Mouse (Mus musculus) embryonic facial prominence, embryonic 10.5 days (tissue): ENCODE results near the gene Atp6v1f. TPM values are rescaled to one million over a fixed set of nuclear protein-coding genes. Genes with fewer than 3 reads are reported as not detected.

Source experiments
- DNase-seq: peaks from one replicate; pipeline ENCODE4 v3.0.0-alpha.2; 2017; ENCODE audit warnings: low spot score
- H3K27ac ChIP-seq: fragments of 300-500 bp; sonication (generic); replicated peaks from 2 replicates; pipeline ENCODE4 v1.5.1; 2016; ENCODE audit warnings: mild to moderate bottlenecking
- H3K27me3 ChIP-seq: fragments of 300-500 bp; sonication (generic); replicated peaks from 2 replicates; pipeline ENCODE4 v1.6.1; 2016; ENCODE audit warnings: low read depth, mild to moderate bottlenecking; ENCODE audit not compliant: poor library complexity, severe bottlenecking
- H3K36me3 ChIP-seq: fragments of 300-500 bp; sonication (generic); replicated peaks from 2 replicates; pipeline ENCODE4 v1.6.1; 2016; ENCODE audit warnings: mild to moderate bottlenecking, moderate library complexity
- H3K4me1 ChIP-seq: fragments of 300-500 bp; sonication (generic); 2 replicates; pipeline ENCODE4 v1.6.1; 2016
- H3K4me3 ChIP-seq: fragments of 300-500 bp; sonication (generic); 2 replicates; pipeline ENCODE4 v1.5.1; 2016; ENCODE audit warnings: mild to moderate bottlenecking, moderate library complexity
- H3K9me3 ChIP-seq: fragments of 300-500 bp; sonication (generic); 2 replicates; pipeline ENCODE4 v1.6.1; 2016; ENCODE audit warnings: mild to moderate bottlenecking
- WGBS: fragments of 180-500 bp; shearing (Covaris S2); methylation state at CpG from one replicate; pipeline ENCODE4 v1.1.7; 2016; 5-methylcytosine and 5-hydroxymethylcytosine counted together
- polyA plus RNA-seq: library from polyadenylated mRNA; unstranded; fragments of >200 nt; fragmentation: Nextera tagmentation; extraction: Ambion mirVana; gene quantifications from 2 replicates; pipeline ENCODE4 v1.2.1, GENCODE M21; 2016

Atp6v1f gene
- 206 and 207 TPM in 2 replicates for polyA plus RNA-seq

DNA sequence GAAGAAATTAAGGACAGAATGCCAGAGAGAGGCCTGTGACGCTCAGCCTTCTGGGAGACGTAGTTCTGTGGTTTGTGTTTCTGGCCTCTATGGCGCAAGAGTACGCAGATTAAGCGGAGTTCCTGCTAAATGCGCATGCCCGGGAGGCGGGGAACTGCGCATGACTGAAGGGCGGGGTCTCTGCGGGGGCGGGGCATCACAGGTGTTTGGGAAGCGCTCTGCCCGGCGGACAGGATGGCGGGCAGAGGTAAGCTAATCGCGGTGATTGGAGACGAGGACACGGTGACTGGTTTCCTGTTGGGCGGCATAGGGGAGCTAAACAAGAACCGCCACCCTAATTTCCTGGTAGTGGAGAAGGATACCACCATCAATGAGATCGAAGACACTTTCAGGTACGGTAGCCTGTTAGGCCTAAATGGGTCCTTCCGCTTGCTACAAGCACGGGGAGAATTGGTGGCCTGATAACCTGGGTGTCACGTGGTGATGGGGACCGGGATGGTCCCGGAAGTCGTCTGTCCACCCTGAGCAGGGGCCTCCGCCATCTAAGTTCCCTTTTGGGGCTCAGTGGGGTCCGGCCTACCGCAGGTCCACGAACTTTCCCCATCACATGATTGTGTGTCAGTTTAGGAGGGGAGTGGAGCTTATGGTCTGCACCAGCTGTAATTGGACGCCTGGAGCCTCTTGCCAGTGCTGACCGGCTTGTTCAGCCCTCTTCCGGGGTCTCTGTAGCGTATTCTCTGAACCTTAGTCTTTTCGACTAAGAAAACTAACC is at the start of gene Atp6v1f:
Gene Atp6v1f (plus strand): TSS at position 136 of the 772 bp plus-strand sequence.
- peak within 1 kb of the TSS; percentile 82 for H3K27ac ChIP-seq
- H3K4me1 ChIP-seq: peaks cover 11% of the 10 kb centered on the region
- WGBS: under 1% methylated on average over 39 of the region's 39 CpGs
- H3K9me3 ChIP-seq: no peaks in the 10 kb centered on the region
- H3K27me3 ChIP-seq: no peaks in the 10 kb centered on the region; the same call in 1 of the 2 replicates
- DNase-seq: peak; percentile 96
- peaks cover 27% of the 10 kb centered on the region for H3K36me3 ChIP-seq
- peak within 1 kb of the TSS; percentile 81 for H3K4me3 ChIP-seq

DNA sequence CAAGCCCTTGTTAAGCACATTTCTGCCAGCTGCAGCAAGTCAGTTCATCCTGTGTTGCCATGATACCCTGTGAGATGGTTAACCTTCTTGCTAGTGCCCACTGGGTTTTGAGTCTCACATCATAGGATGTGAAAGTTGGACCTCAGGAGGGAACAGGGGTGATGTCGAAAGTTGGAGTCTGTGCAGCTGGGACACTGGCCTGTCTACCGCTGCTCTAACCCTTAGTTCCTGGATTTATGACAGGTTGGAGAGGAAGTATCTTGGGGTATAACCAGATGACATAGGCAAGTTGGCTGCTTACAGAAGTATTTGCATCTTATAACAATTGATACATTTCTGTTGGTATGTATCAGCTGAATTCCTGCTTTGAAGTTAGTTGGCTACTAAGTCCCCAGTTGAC is 46.9 kb upstream of the Atp6v1f start:
- Histone ChIP-seq H3K36me3 (peaks cover 14% of the 10 kb centered on the region; the same call in 1 of the 2 replicates), H3K4me1 (peaks cover 2% of the 10 kb centered on the region; the same call in 1 of the 2 replicates), H3K4me3 (no peak overlapping the region), H3K27me3 (no peaks in the 10 kb centered on the region), H3K27ac (no peak overlapping the region), H3K9me3 (no peaks in the 10 kb centered on the region)
- 88% methylated on average over 2 of the region's 2 CpGs for WGBS
- DNase-seq: no peak

DNA sequence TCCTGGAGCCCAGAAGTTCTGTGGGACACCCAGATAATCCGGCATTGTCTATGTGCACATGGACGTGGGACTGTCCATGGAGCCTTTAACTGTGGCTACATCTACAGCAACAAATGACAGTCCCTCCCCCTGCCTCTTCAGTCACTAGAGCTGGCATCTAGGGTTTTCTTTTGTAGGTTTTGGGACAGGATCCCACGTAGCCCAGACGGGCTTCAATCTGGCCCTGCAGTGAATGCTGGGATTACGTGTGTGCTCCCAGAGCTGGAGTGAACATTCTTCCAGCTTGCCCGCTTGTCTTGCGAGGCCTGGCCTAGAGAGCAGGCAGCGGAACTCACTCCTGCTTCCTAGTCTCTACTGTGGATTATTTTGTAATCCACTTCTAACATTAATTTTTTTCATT is 42.4 kb upstream of the Atp6v1f start:
- Histone ChIP-seq H3K4me1 (no peaks in the 10 kb centered on the region), H3K9me3 (no peaks in the 10 kb centered on the region), H3K4me3 (no peak overlapping the region), H3K27me3 (peaks cover 4% of the 10 kb centered on the region; the same call in 1 of the 2 replicates), H3K27ac (no peak overlapping the region), H3K36me3 (no peaks in the 10 kb centered on the region)
- WGBS: 86% methylated on average over 8 of the region's 8 CpGs
- DNase-seq: no peak

DNA sequence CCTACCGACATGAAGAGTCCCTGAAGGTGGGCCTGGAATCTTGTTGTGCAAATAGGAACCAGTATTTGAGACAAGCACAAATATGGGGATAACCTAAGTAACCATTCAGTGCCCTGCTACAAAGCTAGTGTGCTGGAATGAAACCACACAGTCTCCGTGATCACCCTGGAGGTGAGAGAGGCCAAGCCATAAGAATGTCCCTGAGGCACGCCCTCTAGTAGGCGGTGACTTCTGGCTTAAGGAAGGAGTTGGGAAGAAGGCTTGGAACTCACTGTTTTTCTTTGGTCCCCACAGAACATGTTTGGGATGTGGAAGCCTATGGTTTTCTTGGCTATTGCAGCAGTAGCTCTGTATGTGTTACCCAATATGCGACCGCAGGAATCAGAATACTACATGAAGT is 41.2 kb upstream of the Atp6v1f start:
- H3K4me1 ChIP-seq: peaks cover 9% of the 10 kb centered on the region
- no peaks in the 10 kb centered on the region for H3K9me3 ChIP-seq
- H3K27me3 ChIP-seq: peaks cover 16% of the 10 kb centered on the region
- DNase-seq: no peak
- no peaks in the 10 kb centered on the region for H3K36me3 ChIP-seq
- WGBS: 72% methylated on average over 6 of the region's 6 CpGs
- H3K4me3 ChIP-seq: no peak overlapping the region
- H3K27ac ChIP-seq: no peak overlapping the region

DNA sequence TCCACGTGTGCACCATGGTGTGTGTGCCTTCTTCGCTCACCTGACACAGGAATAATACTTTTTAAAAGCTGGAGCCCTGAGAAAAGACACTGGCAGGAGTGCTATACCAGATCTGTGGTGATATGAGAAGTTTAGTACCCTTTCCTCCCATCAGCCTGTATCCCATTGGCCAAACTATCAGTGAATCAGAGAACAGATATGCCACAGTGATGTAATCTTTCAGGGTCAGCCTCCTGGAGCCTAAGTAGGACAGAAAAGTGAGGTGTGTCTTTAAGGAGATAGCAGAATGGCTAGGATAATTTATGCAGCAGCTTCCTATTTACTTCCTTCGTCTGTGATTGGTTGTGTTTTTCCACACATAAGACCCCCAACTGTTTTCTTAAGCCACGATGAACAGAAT is 39.3 kb upstream of the Atp6v1f start:
- WGBS: 64% methylated on average over 4 of the region's 4 CpGs
- Histone ChIP-seq H3K4me3 (no peak overlapping the region), H3K36me3 (no peaks in the 10 kb centered on the region), H3K9me3 (no peaks in the 10 kb centered on the region), H3K27ac (no peak overlapping the region), H3K27me3 (peaks cover 35% of the 10 kb centered on the region), H3K4me1 (peaks cover 27% of the 10 kb centered on the region)
- no peak for DNase-seq

DNA sequence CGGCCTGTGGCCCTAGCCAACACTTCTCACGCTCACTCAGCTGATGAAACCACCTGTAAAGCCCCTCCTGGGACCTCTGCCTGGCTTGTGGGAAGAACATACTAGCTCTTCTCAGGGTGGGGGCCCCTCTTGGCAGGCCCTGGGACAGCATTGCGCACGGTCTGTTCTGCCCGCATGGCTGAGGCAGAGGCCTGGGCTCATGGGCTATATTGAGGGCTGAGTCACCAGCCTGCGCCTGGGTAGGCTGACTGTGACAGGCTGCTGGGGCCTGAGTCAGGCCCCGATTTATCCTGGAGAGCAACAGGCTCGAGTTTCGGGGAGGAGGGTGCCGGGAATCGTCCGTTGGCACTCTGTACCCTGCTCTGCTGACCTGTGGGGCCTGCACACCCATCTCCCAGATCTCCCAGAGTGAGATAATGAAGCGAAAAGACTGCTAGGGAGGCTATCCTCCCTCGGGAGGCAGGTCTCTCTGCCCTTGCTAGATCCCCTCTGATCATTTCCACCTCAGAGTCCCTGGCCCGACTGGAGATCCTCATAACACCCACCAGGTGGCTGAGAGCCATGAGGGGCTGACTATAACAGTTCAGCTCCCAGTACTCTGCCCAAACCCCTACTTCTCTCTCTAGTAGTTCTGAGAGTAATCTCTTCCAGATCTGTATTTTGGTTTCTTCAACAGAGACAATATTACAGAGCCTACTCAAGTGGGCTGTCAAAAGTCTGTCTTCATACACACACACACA is 36.7 kb upstream of the Atp6v1f start:
- Histone ChIP-seq H3K4me3 (no peak overlapping the region), H3K36me3 (no peaks in the 10 kb centered on the region), H3K9me3 (no peaks in the 10 kb centered on the region), H3K27ac (no peak overlapping the region), H3K27me3 (peaks cover 62% of the 10 kb centered on the region), H3K4me1 (peaks cover 54% of the 10 kb centered on the region)
- 46% methylated on average over 15 of the region's 15 CpGs for WGBS
- no peak for DNase-seq

DNA sequence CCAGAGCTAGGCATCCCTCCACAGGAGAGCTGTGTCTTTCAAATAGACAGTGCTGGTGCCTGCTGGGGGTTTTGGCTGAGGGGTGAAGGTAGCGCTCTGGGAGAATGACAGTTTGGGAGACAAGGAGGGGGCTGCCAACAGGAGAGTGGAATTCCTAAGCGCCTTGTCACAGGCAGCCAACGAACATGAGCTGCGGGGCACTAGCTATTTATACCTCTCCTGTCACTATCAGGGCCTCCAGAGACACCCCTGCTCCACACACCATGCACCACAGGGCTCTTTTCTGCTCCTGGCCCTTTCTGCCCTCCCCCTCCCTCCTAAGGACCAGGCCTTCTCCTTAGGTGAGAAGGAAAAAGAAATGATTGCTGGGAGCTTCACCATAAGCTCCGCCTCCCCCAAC is 36.0 kb upstream of the Atp6v1f start:
- Histone ChIP-seq H3K4me1 (peaks cover 60% of the 10 kb centered on the region), H3K27ac (no peak overlapping the region), H3K4me3 (no peak overlapping the region), H3K27me3 (peaks cover 68% of the 10 kb centered on the region), H3K9me3 (no peaks in the 10 kb centered on the region), H3K36me3 (no peaks in the 10 kb centered on the region)
- WGBS: 17% methylated on average over 5 of the region's 5 CpGs
- peak; percentile 28 for DNase-seq

DNA sequence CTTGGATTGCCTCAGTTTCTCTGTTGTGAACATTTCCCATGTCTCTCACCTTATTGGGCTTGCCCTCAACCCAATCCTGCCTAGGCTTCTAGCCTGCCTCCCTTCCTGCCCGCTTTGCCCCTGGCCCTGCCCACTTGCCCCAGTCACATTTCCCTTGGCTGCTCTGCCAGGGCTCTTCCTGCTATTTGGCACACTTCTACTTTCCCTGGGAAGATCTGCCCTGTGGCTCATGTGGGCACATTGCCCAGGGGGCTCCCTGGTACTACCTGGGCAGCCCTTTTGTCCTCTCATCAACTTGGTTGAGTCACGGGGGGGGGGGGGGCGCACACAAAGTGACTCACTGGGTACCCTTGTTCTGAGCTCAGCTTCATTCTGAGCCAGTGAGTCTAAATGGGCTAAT is 35.4 kb upstream of the Atp6v1f start:
- 43% methylated on average over 3 of the region's 3 CpGs for WGBS
- DNase-seq: no peak
- H3K4me1 ChIP-seq: peaks cover 67% of the 10 kb centered on the region
- H3K4me3 ChIP-seq: no peak overlapping the region
- no peaks in the 10 kb centered on the region for H3K9me3 ChIP-seq
- H3K27ac ChIP-seq: no peak overlapping the region
- H3K36me3 ChIP-seq: no peaks in the 10 kb centered on the region
- H3K27me3 ChIP-seq: peaks cover 69% of the 10 kb centered on the region

DNA sequence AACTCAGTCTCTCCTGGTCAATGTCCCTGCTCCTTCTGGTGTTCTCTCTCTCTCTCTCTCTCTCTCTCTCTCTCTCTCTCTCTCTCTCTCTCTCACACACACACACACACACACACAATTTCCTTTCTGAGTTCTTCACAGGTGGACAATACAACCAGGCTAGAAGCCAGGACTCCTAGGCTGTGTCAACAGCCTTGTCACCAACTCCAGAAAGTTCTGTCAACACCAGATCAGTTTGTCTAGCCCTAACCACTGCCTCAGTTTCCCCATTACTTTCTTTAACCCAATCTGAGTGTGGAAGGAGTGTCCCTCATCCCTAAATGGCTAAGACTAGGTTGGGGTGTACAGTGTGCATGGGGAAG is 34.9 kb upstream of the Atp6v1f start:
- Histone ChIP-seq H3K4me1 (peaks cover 69% of the 10 kb centered on the region), H3K4me3 (peak overlapping the region; percentile 64), H3K9me3 (no peaks in the 10 kb centered on the region), H3K27me3 (peaks cover 69% of the 10 kb centered on the region), H3K27ac (peak overlapping the region; percentile 78), H3K36me3 (no peaks in the 10 kb centered on the region)
- no peak for DNase-seq

DNA sequence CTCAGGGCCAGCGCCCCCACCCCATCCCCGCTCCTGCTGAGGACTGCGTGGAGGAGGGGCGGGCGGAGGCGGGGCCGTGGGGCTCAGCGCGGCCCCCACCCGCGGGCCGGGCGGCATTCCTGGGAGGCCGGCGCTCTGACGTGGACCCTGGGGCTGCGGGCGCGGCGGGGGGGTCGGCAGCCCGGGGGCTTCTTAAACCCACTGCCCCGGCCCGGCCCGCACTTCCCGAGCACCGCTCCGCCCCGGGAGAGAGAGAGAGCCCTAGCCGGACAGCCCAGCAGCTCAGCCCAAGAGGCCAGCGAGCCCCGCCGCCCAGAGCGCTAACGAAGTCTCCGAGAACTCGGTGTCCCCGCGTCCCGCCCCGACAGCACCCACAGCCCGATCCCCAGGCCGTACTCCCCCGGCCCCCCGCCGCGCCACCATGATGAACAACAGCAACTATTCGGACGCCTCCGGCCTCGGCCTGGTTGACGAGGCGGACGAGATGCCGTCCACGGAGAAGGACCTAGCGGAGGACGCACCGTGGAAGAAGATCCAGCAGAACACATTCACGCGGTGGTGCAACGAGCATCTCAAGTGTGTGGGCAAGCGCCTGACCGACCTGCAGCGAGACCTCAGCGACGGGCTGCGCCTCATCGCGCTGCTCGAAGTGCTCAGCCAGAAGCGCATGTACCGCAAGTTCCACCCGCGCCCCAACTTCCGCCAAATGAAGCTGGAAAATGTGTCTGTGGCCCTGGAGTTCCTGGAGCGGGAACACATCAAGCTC is 34.3 kb upstream of the Atp6v1f start, which contains the start of gene Flnc:
Gene Flnc (plus strand): TSS at position 219 of the 766 bp plus-strand sequence.
- H3K9me3 ChIP-seq: no peaks in the 10 kb centered on the region
- peak within 1 kb of the TSS; percentile 78 for H3K27ac ChIP-seq
- WGBS: under 1% methylated on average over 77 of the region's 77 CpGs
- peaks cover 69% of the 10 kb centered on the region for H3K27me3 ChIP-seq
- H3K4me1 ChIP-seq: peaks cover 69% of the 10 kb centered on the region
- DNase-seq: peak; percentile 61
- peak within 1 kb of the TSS; percentile 64 for H3K4me3 ChIP-seq
- no peaks in the 10 kb centered on the region for H3K36me3 ChIP-seq

DNA sequence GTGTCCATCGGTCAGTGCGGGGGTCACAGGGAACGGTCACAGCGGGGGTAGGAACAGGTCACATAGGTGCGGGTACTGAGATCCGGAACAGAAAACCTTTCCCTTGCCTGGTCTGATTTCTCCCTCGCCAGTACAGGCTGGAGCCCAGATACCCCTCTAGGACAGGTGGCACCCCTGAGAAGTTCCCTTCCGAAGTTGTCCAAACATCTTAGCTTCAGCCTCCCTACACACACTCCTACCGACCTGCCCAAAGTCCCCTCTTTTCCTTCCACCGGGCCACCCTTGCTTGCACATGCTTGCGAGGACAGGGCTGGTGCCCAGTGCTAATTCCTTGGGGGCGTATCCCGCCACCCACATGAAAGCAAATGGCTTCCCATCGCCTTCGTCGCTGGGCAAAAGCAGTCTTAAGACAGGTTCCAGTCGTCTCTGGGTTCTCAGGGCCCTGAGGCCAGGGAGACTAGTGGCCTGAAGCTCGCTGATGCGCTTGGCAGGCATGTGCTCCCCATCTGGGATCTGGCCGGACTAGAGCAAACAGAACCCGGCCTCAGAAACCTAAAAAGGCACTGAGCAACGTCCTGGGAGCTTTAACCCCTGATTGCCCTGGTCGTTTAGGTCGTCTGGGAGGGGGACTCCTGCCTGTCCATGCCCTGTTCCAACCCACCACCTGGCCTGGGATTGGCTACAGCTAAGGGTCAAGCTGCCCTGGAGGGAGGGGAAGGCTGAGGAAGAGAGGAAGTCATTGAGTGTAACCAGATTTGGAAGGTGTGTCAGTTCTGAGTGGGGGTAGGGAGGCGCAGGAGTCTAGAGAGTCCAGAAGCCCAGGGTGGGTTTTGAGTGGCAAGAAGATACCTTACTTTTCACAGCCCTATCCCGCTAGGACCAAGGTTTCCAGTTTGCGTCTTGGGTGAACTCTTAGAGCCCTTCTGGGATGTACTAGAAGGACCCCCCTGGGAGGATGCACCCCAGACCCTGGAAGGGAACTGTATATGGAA is 33.4 kb upstream of the Atp6v1f start:
- Histone ChIP-seq H3K27me3 (peaks cover 69% of the 10 kb centered on the region), H3K4me3 (peak overlapping the region; percentile 64), H3K36me3 (0 out of 2 replicates have a peak, but pooled peaks cover 1% of the 10 kb centered on the region), H3K4me1 (peaks cover 69% of the 10 kb centered on the region), H3K9me3 (no peaks in the 10 kb centered on the region), H3K27ac (peak overlapping the region; percentile 78)
- DNase-seq: peak; percentile 68
- WGBS: 2% methylated on average over 27 of the region's 27 CpGs
